Mouse (Mus musculus) hindbrain, embryonic 10.5 days (tissue): Measurements from ENCODE around the gene Uhmk1. TPM values are rescaled to one million over a fixed set of nuclear protein-coding genes. Genes with fewer than 3 reads are reported as not detected.
A peak's percentile ranks its signal among the peaks of the same experiment; 100 is the strongest.

Experiments used
- DNase-seq: peaks from one replicate; pipeline ENCODE4 v3.0.0-alpha.2; 2017; ENCODE audit warnings: low spot score
- H3K27ac ChIP-seq: fragments of 300-500 bp; sonication (generic); 2 replicates; pipeline ENCODE4 v1.5.1; 2016; ENCODE audit warnings: mild to moderate bottlenecking, moderate library complexity
- H3K27me3 ChIP-seq: fragments of 300-500 bp; sonication (generic); 2 replicates; pipeline ENCODE4 v1.6.1; 2016; ENCODE audit warnings: mild to moderate bottlenecking; ENCODE audit not compliant: poor library complexity, insufficient read depth, severe bottlenecking
- H3K36me3 ChIP-seq: fragments of 300-500 bp; sonication (generic); 2 replicates; pipeline ENCODE4 v1.6.1; 2016; ENCODE audit warnings: mild to moderate bottlenecking, moderate library complexity
- H3K4me1 ChIP-seq: fragments of 300-500 bp; sonication (generic); replicated peaks from 2 replicates; pipeline ENCODE4 v1.6.1; 2016; ENCODE audit warnings: mild to moderate bottlenecking
- H3K4me3 ChIP-seq: fragments of 300-500 bp; sonication (generic); 2 replicates; pipeline ENCODE4 v1.5.1; 2016; ENCODE audit warnings: mild to moderate bottlenecking, moderate library complexity
- H3K9me3 ChIP-seq: fragments of 300-500 bp; sonication (generic); 2 replicates; pipeline ENCODE4 v1.6.1; 2016; ENCODE audit warnings: mild to moderate bottlenecking, moderate library complexity
- WGBS: fragments of 180-500 bp; shearing (Covaris S2); methylation state at CpG from one replicate; pipeline ENCODE4 v1.1.7; 2016; 5-methylcytosine and 5-hydroxymethylcytosine counted together
- polyA plus RNA-seq: library from polyadenylated mRNA; unstranded; fragments of >200 nt; fragmentation: Nextera tagmentation; extraction: Ambion mirVana; gene quantifications from 2 replicates; pipeline ENCODE4 v1.2.1, GENCODE M21; 2016

The Uhmk1 gene
- polyA plus RNA-seq, 1 experiment from 2014 or later, result 10.8 TPM

- no peaks in the 10 kb centered on the region for H3K27me3 ChIP-seq
- no peaks in the 10 kb centered on the region for H3K4me1 ChIP-seq
- DNase-seq, result no peak
- no peak overlapping the region for H3K4me3 ChIP-seq
- no peak overlapping the region for H3K27ac ChIP-seq
- H3K9me3 ChIP-seq, result no peaks in the 10 kb centered on the region
- peaks cover 94% of the 10 kb centered on the region for H3K36me3 ChIP-seq
- 87% methylated on average over 3 of the region's 3 CpGs for WGBS
Observed at GRCm38 (mm10) chr1:170200379-170200778, 14.8 kb downstream of the Uhmk1 start.

GRCm38 (mm10) chr1:170196211-170196610 lies 19.0 kb downstream of the Uhmk1 start:
- Histone ChIP-seq H3K4me3 (no peak overlapping the region), H3K36me3 (peaks cover 90% of the 10 kb centered on the region), H3K27ac (no peak overlapping the region), H3K4me1 (no peaks in the 10 kb centered on the region), H3K9me3 (no peaks in the 10 kb centered on the region), H3K27me3 (no peaks in the 10 kb centered on the region)
- DNase-seq, result no peak
- WGBS, result 94% methylated on average over 8 of the region's 8 CpGs

- Histone ChIP-seq H3K36me3 (peaks cover 52% of the 10 kb centered on the region), H3K4me1 (no peaks in the 10 kb centered on the region), H3K4me3 (no peak overlapping the region), H3K9me3 (no peaks in the 10 kb centered on the region), H3K27me3 (no peaks in the 10 kb centered on the region), H3K27ac (no peak overlapping the region)
- DNase-seq, result no peak
- 92% methylated on average over 1 of the region's 1 CpGs for WGBS
Observed at GRCm38 (mm10) chr1:170191925-170192324, 23.3 kb downstream of the Uhmk1 start.

- Histone ChIP-seq H3K27me3 (no peaks in the 10 kb centered on the region), H3K9me3 (no peaks in the 10 kb centered on the region), H3K4me1 (no peaks in the 10 kb centered on the region), H3K27ac (no peak overlapping the region), H3K36me3 (peaks cover 35% of the 10 kb centered on the region), H3K4me3 (no peak overlapping the region)
- DNase-seq, result no peak
- WGBS, result 91% methylated on average over 4 of the region's 4 CpGs
Observed at GRCm38 (mm10) chr1:170190225-170190624, 25.0 kb downstream of the Uhmk1 start.

- Histone ChIP-seq H3K4me1 (no peaks in the 10 kb centered on the region), H3K9me3 (no peaks in the 10 kb centered on the region), H3K36me3 (peaks cover 18% of the 10 kb centered on the region), H3K4me3 (no peak overlapping the region), H3K27me3 (no peaks in the 10 kb centered on the region), H3K27ac (no peak overlapping the region)
- 83% methylated on average over 11 of the region's 11 CpGs for WGBS
- no peak for DNase-seq
Observed at GRCm38 (mm10) chr1:170188601-170189000, 26.6 kb downstream of the Uhmk1 start.

GRCm38 (mm10) chr1:170186531-170186930 lies 28.7 kb downstream of the Uhmk1 start:
- no peak for DNase-seq
- 88% methylated on average over 5 of the region's 5 CpGs for WGBS
- Histone ChIP-seq H3K36me3 (peaks cover 5% of the 10 kb centered on the region; the same call in 1 of the 2 replicates), H3K4me3 (no peak overlapping the region), H3K27ac (no peak overlapping the region), H3K9me3 (no peaks in the 10 kb centered on the region), H3K4me1 (no peaks in the 10 kb centered on the region), H3K27me3 (no peaks in the 10 kb centered on the region)

- Histone ChIP-seq H3K9me3 (no peaks in the 10 kb centered on the region), H3K4me3 (no peak overlapping the region), H3K27me3 (no peaks in the 10 kb centered on the region), H3K4me1 (no peaks in the 10 kb centered on the region), H3K36me3 (no peaks in the 10 kb centered on the region), H3K27ac (no peak overlapping the region)
- DNase-seq, result no peak
- 90% methylated on average over 3 of the region's 3 CpGs for WGBS
Observed at GRCm38 (mm10) chr1:170185137-170185536, 30.1 kb downstream of the Uhmk1 start.

GRCm38 (mm10) chr1:170182706-170183105 lies 32.5 kb downstream of the Uhmk1 start:
- Histone ChIP-seq H3K4me3 (no peak overlapping the region), H3K9me3 (no peaks in the 10 kb centered on the region), H3K27me3 (no peaks in the 10 kb centered on the region), H3K4me1 (no peaks in the 10 kb centered on the region), H3K27ac (no peak overlapping the region), H3K36me3 (no peaks in the 10 kb centered on the region)
- no peak for DNase-seq

GRCm38 (mm10) chr1:170176661-170177239 lies 38.4 kb downstream of the Uhmk1 start:
- DNase-seq, result no peak
- Histone ChIP-seq H3K27me3 (no peaks in the 10 kb centered on the region), H3K36me3 (no peaks in the 10 kb centered on the region), H3K27ac (no peak overlapping the region), H3K4me3 (no peak overlapping the region), H3K9me3 (no peaks in the 10 kb centered on the region), H3K4me1 (peaks cover 21% of the 10 kb centered on the region)
- 89% methylated on average over 8 of the region's 8 CpGs for WGBS

GRCm38 (mm10) chr1:170175848-170176247 lies 39.3 kb downstream of the Uhmk1 start:
- 63% methylated on average over 6 of the region's 6 CpGs for WGBS
- no peak for DNase-seq

GRCm38 (mm10) chr1:170174814-170175332 lies 40.3 kb downstream of the Uhmk1 start, which contains the start of gene Uap1:
Gene Uap1, minus strand, starts transcription at chr1:170174957.
- under 1% methylated on average over 52 of the region's 52 CpGs for WGBS
- peak within 1 kb of the TSS; percentile 93 for H3K27ac ChIP-seq
- peak; percentile 98 for DNase-seq
- H3K27me3 ChIP-seq, result no peaks in the 10 kb centered on the region
- H3K36me3 ChIP-seq, result no peaks in the 10 kb centered on the region
- H3K4me1 ChIP-seq, result peaks cover 21% of the 10 kb centered on the region
- no peaks in the 10 kb centered on the region for H3K9me3 ChIP-seq
- H3K4me3 ChIP-seq, result peak within 1 kb of the TSS; percentile 89

More at GRCm38 (mm10) chr1:170175848-170176247, 39.3 kb downstream of the Uhmk1 start:
- H3K36me3 ChIP-seq, result no peaks in the 10 kb centered on the region
- H3K4me1 ChIP-seq, result peaks cover 21% of the 10 kb centered on the region
- no peaks in the 10 kb centered on the region for H3K9me3 ChIP-seq
- H3K27me3 ChIP-seq, result no peaks in the 10 kb centered on the region
- H3K27ac ChIP-seq, result peak overlapping the region; percentile 93; the same call in 1 of the 2 replicates
- H3K4me3 ChIP-seq, result 0 out of 2 replicates have a peak overlapping the region, but pooled peaks have one; percentile 2

GRCm38 (mm10) chr1:170173991-170174813 lies 41.0 kb downstream of the Uhmk1 start:
- H3K36me3 ChIP-seq, result no peaks in the 10 kb centered on the region
- H3K4me1 ChIP-seq, result peaks cover 21% of the 10 kb centered on the region
- peak overlapping the region; percentile 93 for H3K27ac ChIP-seq
- peak overlapping the region; percentile 89 for H3K4me3 ChIP-seq
- no peaks in the 10 kb centered on the region for H3K27me3 ChIP-seq
- 1% methylated on average over 50 of the region's 50 CpGs for WGBS
- H3K9me3 ChIP-seq, result no peaks in the 10 kb centered on the region
- DNase-seq, result no peak

GRCm38 (mm10) chr1:170167781-170168180 lies 47.4 kb downstream of the Uhmk1 start:
- no peaks in the 10 kb centered on the region for H3K9me3 ChIP-seq
- DNase-seq, result no peak
- 88% methylated on average over 6 of the region's 6 CpGs for WGBS
- H3K36me3 ChIP-seq, result peaks cover 15% of the 10 kb centered on the region
- no peaks in the 10 kb centered on the region for H3K4me1 ChIP-seq
- H3K27me3 ChIP-seq, result no peaks in the 10 kb centered on the region
- H3K4me3 ChIP-seq, result no peak overlapping the region
- H3K27ac ChIP-seq, result no peak overlapping the region
